Mouse (Mus musculus): ENCODE measurements at regions not wholly inside any gene's neighbourhood (a gene's known extent, or its start where the extent isn't known, plus 50 kb on each side); places are given as distances from the start of the nearest gene placed in this dataset.

- no peaks in the 10 kb centered on the region for H3K36me3 ChIP-seq (replicated peaks)
- H3K9me3 ChIP-seq: no peaks in the 10 kb centered on the region
- DNase-seq (ENCODE audit: low spot score): no peak
- no peak overlapping the region for H3K27ac ChIP-seq (replicated peaks)
- no peaks in the 10 kb centered on the region for H3K27me3 ChIP-seq (replicated peaks; ENCODE audit: low read depth, poor library complexity, severe bottlenecking)
- H3K4me3 ChIP-seq: no peak overlapping the region
- H3K4me1 ChIP-seq: no peaks in the 10 kb centered on the region
- whole genome bisulfite sequencing: 84% methylated on average over 1 of the region's 1 CpGs
Measured at GRCm38 (mm10) chr15:31087607-31088006, 136.5 kb upstream of the Dap start.

DNA sequence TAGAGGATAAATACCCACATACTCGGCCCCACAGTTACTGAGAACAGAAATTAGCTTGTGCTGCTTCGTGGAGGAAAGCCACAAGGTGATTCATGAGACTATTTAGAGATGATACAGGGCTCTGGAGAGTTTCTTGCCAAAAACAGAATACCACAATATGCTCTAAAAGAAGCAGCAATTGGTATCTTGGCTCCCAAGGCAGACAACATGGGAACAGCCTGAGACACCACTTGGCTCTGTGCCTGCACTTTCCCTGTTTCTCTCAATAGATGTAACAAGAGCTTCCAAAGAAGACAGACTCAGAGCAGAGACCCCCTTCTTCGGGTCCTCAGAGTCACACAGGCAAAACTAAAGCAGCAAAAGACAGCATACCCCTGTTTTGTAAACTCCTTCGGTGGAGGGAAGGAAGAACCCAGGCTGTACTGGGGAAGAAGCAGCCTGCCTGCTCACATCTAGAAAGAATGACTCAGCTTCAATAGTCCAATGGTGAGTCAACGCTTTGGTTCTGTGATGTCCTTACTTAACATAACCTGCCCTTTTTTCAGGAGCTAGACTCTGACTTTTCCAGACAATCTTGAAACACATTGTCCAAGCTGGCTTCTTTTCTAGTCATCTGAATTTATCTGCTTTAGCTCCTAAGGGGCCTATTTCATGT is 132.1 kb upstream of the Dap start:
- Histone ChIP-seq H3K27ac (replicated peaks) (no peak overlapping the region), H3K4me3 (no peak overlapping the region), H3K4me1 (no peaks in the 10 kb centered on the region), H3K27me3 (replicated peaks; ENCODE audit: low read depth, poor library complexity, severe bottlenecking) (no peaks in the 10 kb centered on the region), H3K36me3 (replicated peaks) (no peaks in the 10 kb centered on the region), H3K9me3 (no peaks in the 10 kb centered on the region)
- 88% methylated on average over 5 of the region's 5 CpGs for WGBS
- DNase-seq (ENCODE audit: low spot score): no peak

- Histone ChIP-seq H3K27me3 (replicated peaks; ENCODE audit: low read depth, poor library complexity, severe bottlenecking) (no peaks in the 10 kb centered on the region), H3K9me3 (no peaks in the 10 kb centered on the region), H3K4me3 (no peak overlapping the region), H3K4me1 (no peaks in the 10 kb centered on the region), H3K27ac (replicated peaks) (no peak overlapping the region), H3K36me3 (replicated peaks) (no peaks in the 10 kb centered on the region)
- DNase-seq (ENCODE audit: low spot score): no peak
- 94% methylated on average over 7 of the region's 7 CpGs for WGBS
Measured at GRCm38 (mm10) chr15:31096206-31096605, 127.9 kb upstream of the Dap start.

DNA sequence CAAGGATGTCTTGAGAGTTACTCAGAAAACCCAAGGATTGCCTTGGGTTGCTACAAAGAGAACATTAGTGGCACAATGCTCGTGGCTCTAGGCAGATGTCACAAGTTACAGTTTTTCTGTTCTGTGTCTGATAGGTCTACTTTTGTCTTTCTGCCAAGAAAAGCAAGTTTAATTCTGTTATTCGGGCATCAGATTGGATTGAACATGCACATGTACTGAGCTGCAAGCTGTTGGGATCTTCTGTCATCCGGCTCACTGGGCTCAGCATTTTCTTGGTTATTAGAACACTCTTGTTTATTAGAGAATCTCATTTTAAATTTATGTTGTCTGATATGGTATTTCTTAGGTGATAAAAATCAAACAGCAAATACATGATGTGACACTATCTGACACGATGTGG is 126.8 kb upstream of the Dap start:
- Histone ChIP-seq H3K4me1 (no peaks in the 10 kb centered on the region), H3K27ac (replicated peaks) (no peak overlapping the region), H3K4me3 (no peak overlapping the region), H3K27me3 (replicated peaks; ENCODE audit: low read depth, poor library complexity, severe bottlenecking) (no peaks in the 10 kb centered on the region), H3K9me3 (no peaks in the 10 kb centered on the region), H3K36me3 (replicated peaks) (no peaks in the 10 kb centered on the region)
- no peak for DNase-seq (ENCODE audit: low spot score)
- WGBS: 86% methylated on average over 4 of the region's 4 CpGs

DNA sequence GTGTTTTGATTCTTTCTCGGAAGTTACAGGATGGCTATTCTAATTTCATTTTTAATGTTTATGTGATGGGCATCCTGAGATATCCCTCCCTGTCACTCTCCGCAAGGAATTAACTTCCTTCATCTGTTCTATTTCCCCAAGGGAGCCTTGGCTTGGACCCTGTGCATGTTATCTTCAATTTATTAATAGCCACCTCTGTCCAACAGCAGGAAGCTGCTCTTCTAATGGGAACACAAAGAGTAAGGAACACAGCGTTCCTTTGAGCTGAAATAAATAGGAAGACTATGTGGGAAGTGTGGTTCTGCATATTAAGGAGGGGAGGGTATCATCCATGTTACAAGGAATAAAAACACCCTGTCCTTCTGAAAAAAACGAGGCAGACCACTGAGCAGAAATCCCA is 119.4 kb upstream of the Dap start:
- WGBS: 82% methylated on average over 4 of the region's 4 CpGs
- Histone ChIP-seq H3K9me3 (no peaks in the 10 kb centered on the region), H3K4me1 (no peaks in the 10 kb centered on the region), H3K27ac (replicated peaks) (no peak overlapping the region), H3K4me3 (no peak overlapping the region), H3K36me3 (replicated peaks) (no peaks in the 10 kb centered on the region), H3K27me3 (replicated peaks; ENCODE audit: low read depth, poor library complexity, severe bottlenecking) (no peaks in the 10 kb centered on the region)
- no peak for DNase-seq (ENCODE audit: low spot score)

DNA sequence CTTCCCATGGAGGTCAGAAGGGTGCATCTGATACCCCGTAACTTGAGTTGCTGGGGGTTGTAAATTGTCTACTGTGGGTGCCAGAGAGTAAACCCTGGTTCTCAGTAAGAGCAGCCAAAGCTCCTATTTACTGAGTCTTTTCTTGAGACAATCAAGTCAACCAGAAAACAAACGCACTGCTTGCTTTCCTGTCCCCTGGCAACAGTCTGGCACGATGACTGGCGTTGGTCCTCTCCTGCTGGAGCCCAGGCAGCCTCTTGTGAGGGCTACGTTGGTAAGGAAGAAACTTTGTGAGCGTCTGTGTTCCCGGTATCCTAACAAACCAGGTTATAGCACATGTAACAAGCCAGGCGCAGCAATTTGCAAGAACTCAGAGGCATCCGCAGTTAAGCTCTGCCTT is 117.2 kb upstream of the Dap start:
- H3K27me3 ChIP-seq (replicated peaks; ENCODE audit: low read depth, poor library complexity, severe bottlenecking): no peaks in the 10 kb centered on the region
- no peak overlapping the region for H3K27ac ChIP-seq (replicated peaks)
- no peaks in the 10 kb centered on the region for H3K4me1 ChIP-seq
- H3K4me3 ChIP-seq: no peak overlapping the region
- 90% methylated on average over 9 of the region's 9 CpGs for WGBS
- H3K9me3 ChIP-seq: no peaks in the 10 kb centered on the region
- no peaks in the 10 kb centered on the region for H3K36me3 ChIP-seq (replicated peaks)
- no peak for DNase-seq (ENCODE audit: low spot score)

- Histone ChIP-seq H3K9me3 (no peaks in the 10 kb centered on the region), H3K27ac (replicated peaks) (no peak overlapping the region), H3K36me3 (replicated peaks) (no peaks in the 10 kb centered on the region), H3K4me3 (no peak overlapping the region), H3K4me1 (no peaks in the 10 kb centered on the region), H3K27me3 (replicated peaks; ENCODE audit: low read depth, poor library complexity, severe bottlenecking) (no peaks in the 10 kb centered on the region)
- no peak for DNase-seq (ENCODE audit: low spot score)
- WGBS: 87% methylated on average over 1 of the region's 1 CpGs
Measured at GRCm38 (mm10) chr15:31113216-31113615, 110.9 kb upstream of the Dap start.

- no peaks in the 10 kb centered on the region for H3K9me3 ChIP-seq
- no peak overlapping the region for H3K27ac ChIP-seq (replicated peaks)
- H3K4me3 ChIP-seq: no peak overlapping the region
- H3K36me3 ChIP-seq (replicated peaks): no peaks in the 10 kb centered on the region
- no peak for DNase-seq (ENCODE audit: low spot score)
- no peaks in the 10 kb centered on the region for H3K27me3 ChIP-seq (replicated peaks; ENCODE audit: low read depth, poor library complexity, severe bottlenecking)
- no peaks in the 10 kb centered on the region for H3K4me1 ChIP-seq
Measured at GRCm38 (mm10) chr15:31117338-31117737, 106.8 kb upstream of the Dap start.

- no peak for DNase-seq (ENCODE audit: low spot score)
- Histone ChIP-seq H3K27me3 (replicated peaks; ENCODE audit: low read depth, poor library complexity, severe bottlenecking) (no peaks in the 10 kb centered on the region), H3K27ac (replicated peaks) (no peak overlapping the region), H3K4me3 (no peak overlapping the region), H3K36me3 (replicated peaks) (no peaks in the 10 kb centered on the region), H3K9me3 (no peaks in the 10 kb centered on the region), H3K4me1 (no peaks in the 10 kb centered on the region)
- WGBS: 70% methylated on average over 6 of the region's 6 CpGs
Measured at GRCm38 (mm10) chr15:31120147-31120546, 104.0 kb upstream of the Dap start.

- no peaks in the 10 kb centered on the region for H3K9me3 ChIP-seq
- 86% methylated on average over 1 of the region's 1 CpGs for WGBS
- no peak for DNase-seq (ENCODE audit: low spot score)
- H3K36me3 ChIP-seq (replicated peaks): no peaks in the 10 kb centered on the region
- H3K27ac ChIP-seq (replicated peaks): no peak overlapping the region
- H3K4me3 ChIP-seq: no peak overlapping the region
- no peaks in the 10 kb centered on the region for H3K27me3 ChIP-seq (replicated peaks; ENCODE audit: low read depth, poor library complexity, severe bottlenecking)
- no peaks in the 10 kb centered on the region for H3K4me1 ChIP-seq
Measured at GRCm38 (mm10) chr15:31125784-31126183, 98.3 kb upstream of the Dap start.

- Histone ChIP-seq H3K4me1 (no peaks in the 10 kb centered on the region), H3K9me3 (no peaks in the 10 kb centered on the region), H3K36me3 (replicated peaks) (no peaks in the 10 kb centered on the region), H3K27me3 (replicated peaks; ENCODE audit: low read depth, poor library complexity, severe bottlenecking) (no peaks in the 10 kb centered on the region), H3K4me3 (no peak overlapping the region), H3K27ac (replicated peaks) (no peak overlapping the region)
- no peak for DNase-seq (ENCODE audit: low spot score)
- 44% methylated on average over 3 of the region's 3 CpGs for WGBS
Measured at GRCm38 (mm10) chr15:31126999-31127398, 97.1 kb upstream of the Dap start.

DNA sequence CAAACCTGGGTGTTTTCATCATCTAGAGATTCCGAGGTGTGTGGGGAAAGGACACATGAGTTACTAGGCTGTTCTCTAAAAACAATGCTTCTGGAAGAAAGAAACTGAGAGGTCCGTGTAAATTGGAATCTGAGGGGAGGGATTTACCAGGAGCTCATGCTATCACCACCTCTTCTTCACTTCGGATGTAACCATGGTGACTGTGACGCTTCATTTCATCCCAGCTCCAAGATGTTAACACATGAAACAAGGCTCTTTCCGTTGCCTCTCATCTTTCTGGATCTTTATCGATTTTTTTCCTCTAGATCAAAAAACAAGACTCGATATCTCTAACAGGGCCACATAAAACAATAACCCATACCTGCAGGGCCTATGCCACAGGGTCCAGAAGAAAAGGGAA is 89.2 kb upstream of the Dap start:
- Histone ChIP-seq H3K4me3 (no peak overlapping the region), H3K27ac (replicated peaks) (no peak overlapping the region), H3K36me3 (replicated peaks) (no peaks in the 10 kb centered on the region), H3K9me3 (no peaks in the 10 kb centered on the region), H3K27me3 (replicated peaks; ENCODE audit: low read depth, poor library complexity, severe bottlenecking) (no peaks in the 10 kb centered on the region), H3K4me1 (no peaks in the 10 kb centered on the region)
- WGBS: 70% methylated on average over 7 of the region's 7 CpGs
- no peak for DNase-seq (ENCODE audit: low spot score)

GRCm38 (mm10) chr15:31138637-31139036 is 85.5 kb upstream of the Dap start:
- no peaks in the 10 kb centered on the region for H3K9me3 ChIP-seq
- no peak for DNase-seq (ENCODE audit: low spot score)
- no peak overlapping the region for H3K4me3 ChIP-seq
- no peak overlapping the region for H3K27ac ChIP-seq (replicated peaks)
- H3K27me3 ChIP-seq (replicated peaks; ENCODE audit: low read depth, poor library complexity, severe bottlenecking): no peaks in the 10 kb centered on the region
- H3K36me3 ChIP-seq (replicated peaks): no peaks in the 10 kb centered on the region
- no peaks in the 10 kb centered on the region for H3K4me1 ChIP-seq
- WGBS: 93% methylated on average over 6 of the region's 6 CpGs

DNA sequence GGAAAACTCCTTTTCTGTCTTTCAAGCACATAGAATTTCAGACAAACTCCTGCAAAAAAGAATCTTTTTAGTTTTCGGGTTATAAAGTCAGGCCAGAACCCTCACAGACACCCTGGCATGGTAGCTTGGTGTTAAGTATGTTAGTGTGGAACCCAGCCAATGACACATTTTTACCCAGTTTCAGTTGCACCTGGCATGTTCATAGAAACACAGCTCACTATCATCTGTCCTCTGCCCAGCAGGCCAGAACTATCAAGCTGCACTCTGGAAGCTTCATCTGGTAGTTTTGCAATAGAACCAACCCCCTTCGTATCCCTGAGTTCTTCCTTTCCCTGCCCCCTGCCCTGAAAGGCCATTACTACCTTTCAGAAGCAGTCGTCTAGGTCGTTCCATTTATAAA is 82.4 kb upstream of the Dap start:
- no peaks in the 10 kb centered on the region for H3K4me1 ChIP-seq
- H3K27me3 ChIP-seq (replicated peaks; ENCODE audit: low read depth, poor library complexity, severe bottlenecking): no peaks in the 10 kb centered on the region
- no peak overlapping the region for H3K4me3 ChIP-seq
- WGBS: 88% methylated on average over 4 of the region's 4 CpGs
- no peaks in the 10 kb centered on the region for H3K9me3 ChIP-seq
- H3K27ac ChIP-seq (replicated peaks): no peak overlapping the region
- no peaks in the 10 kb centered on the region for H3K36me3 ChIP-seq (replicated peaks)
- no peak for DNase-seq (ENCODE audit: low spot score)

Data from embryonic facial prominence, embryonic 10.5 days (tissue).